Comparison of ENCODE assay signal across 10 mouse cellular contexts in the genomic region with DNA sequence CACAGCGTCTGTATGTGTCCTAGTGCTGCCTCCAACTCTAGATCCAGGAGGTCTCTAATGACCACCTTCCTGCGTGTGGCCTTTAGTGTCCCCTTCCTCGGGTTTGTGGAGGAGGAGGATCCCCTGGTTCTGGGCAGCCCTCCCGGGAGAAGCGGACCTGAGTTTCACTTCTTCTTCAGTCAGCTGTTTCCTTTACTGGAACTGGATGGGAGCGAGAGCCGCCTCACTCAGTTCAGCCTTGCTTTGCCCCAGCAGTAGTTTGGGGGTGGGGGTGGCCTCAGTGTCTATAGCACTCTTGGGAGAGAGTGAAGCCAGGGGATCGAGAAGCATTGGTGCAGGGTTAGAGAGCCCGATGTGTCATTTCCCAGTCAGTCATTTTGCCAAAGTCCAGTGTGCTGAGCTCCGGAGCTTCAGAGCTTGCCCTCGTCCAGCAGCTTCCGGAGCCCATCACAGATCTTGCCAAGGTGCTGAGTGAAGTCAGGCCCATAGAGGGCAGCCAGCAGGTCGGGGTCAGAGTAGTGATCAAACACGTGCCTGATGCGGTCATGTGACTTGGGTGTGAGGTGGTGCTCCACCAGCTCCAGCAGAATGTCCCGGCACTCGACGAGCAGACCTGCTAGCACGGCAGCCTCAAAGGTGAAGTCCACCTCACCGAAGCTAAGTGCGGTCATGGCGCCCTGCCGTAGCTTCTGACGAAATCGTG. TPM values are rescaled to one million over a fixed set of nuclear protein-coding genes. Genes with fewer than 3 reads are reported as not detected.
DNase-seq lines count a peak whose midpoint lies in the region; ATAC-seq lines count a peak whose summit lies in the region.
"Had no signal": no experiment of that assay in that cellular context is flagged by ENCODE, and none has a peak within 500 bp of the region (broad histone marks: within the 10 kb centered on the region; RNA-seq: fewer than 3 reads in every experiment).

No protein-coding gene starts in this region.

- H3K27me3 ChIP-seq in liver, embryonic 12.5 days (replicated peaks) = no peaks in the 10 kb centered on the region
- H3K27me3 ChIP-seq: limb, embryonic 13.5 days had no signal

- WGBS in liver, embryonic 12.5 days (ENCODE audit: insufficient replicate concordance) = 56% methylated on average over 25 of the region's 25 CpGs

- peak; percentile 14 for DNase-seq in CD4-positive, CD25-positive, alpha-beta regulatory T cell, adult 2 months (ENCODE audit: low read depth, low spot score)
- peak; percentile 54 for DNase-seq in layer of hippocampus, adult 9-11 months
- no peak for DNase-seq in layer of hippocampus, adult 8-10 months (ENCODE audit: low spot score in 2 of 2)
- peak; percentile 80 for DNase-seq in ZHBTc4 (ENCODE audit: low read depth, low spot score)
- no peak for DNase-seq in urinary bladder, adult 2 months (ENCODE audit: low spot score)
- DNase-seq in cerebellum, postnatal 25 days = no peak
- DNase-seq: adrenal gland, postnatal 10 days had no signal

- H3K9ac ChIP-seq in liver, embryonic 12.5 days = no peak overlapping the region
- H3K9ac ChIP-seq: limb, embryonic 13.5 days had no signal

- ATAC-seq in CD4-positive, CD25-positive, alpha-beta regulatory T cell, adult 4 months = no peak
- ATAC-seq in liver, embryonic 12.5 days = no peak

- H3K36me3 ChIP-seq in liver, embryonic 12.5 days = peaks cover 19% of the 10 kb centered on the region

- H3K9me3 ChIP-seq in liver, embryonic 12.5 days (replicated peaks) = no peaks in the 10 kb centered on the region
- H3K9me3 ChIP-seq: limb, embryonic 13.5 days had no signal

- peaks cover 45% of the 10 kb centered on the region for H3K4me1 ChIP-seq in liver, embryonic 12.5 days

- no peak overlapping the region for H3K4me3 ChIP-seq in liver, embryonic 12.5 days
- H3K4me3 ChIP-seq: limb, embryonic 13.5 days had no signal

- H3K4me2 ChIP-seq in liver, embryonic 12.5 days = peak overlapping the region; percentile 32
- H3K4me2 ChIP-seq: limb, embryonic 13.5 days had no signal

- no peak overlapping the region for H3K27ac ChIP-seq in liver, embryonic 12.5 days
- H3K27ac ChIP-seq: limb, embryonic 13.5 days had no signal

RNA-seq across cellular contexts. Expression of a gene that starts 2.4 kb away (rescaled TPM):
- polyA plus RNA-seq in CD4-positive, CD25-positive, alpha-beta regulatory T cell, adult 4 months (2017; shearing (Covaris generic)) = 100 to 1,000 TPM; 238 to 312 TPM
- 10 to 100 TPM in 1 of 4 experiments, 1 to 10 TPM in 3; 1.7 to 11.1 (median 5.4) TPM for total RNA-seq in layer of hippocampus, adult 8-10 months (2022)
- polyA plus RNA-seq in liver, embryonic 12.5 days (2016; fragmentation: Nextera tagmentation; extraction: Ambion mirVana) = 5.1 and 5.3 TPM in 2 replicates
- 8.5 and 8.7 TPM in 2 replicates for polyA plus RNA-seq in urinary bladder, adult 2 months (2012; rRNA removed)

RNA-seq across cellular contexts. Expression of a gene that starts 5.8 kb away (rescaled TPM):
- polyA plus RNA-seq in CD4-positive, CD25-positive, alpha-beta regulatory T cell, adult 4 months (2017; shearing (Covaris generic)) = 10 to 100 TPM; 25.4 to 43.9 TPM
- total RNA-seq in layer of hippocampus, adult 8-10 months (2022) = 10 to 100 TPM; 12.5 to 17.7 (median 13.4) TPM
- polyA plus RNA-seq in liver, embryonic 12.5 days (2016; fragmentation: Nextera tagmentation; extraction: Ambion mirVana) = 7.9 and 8.6 TPM in 2 replicates
- 10.4 and 11.0 TPM in 2 replicates for polyA plus RNA-seq in urinary bladder, adult 2 months (2012; rRNA removed)

RNA-seq across cellular contexts. Expression of a gene that starts 5.9 kb away (rescaled TPM):
- 100 to 1,000 TPM; 110 TPM for polyA plus RNA-seq in CD4-positive, CD25-positive, alpha-beta regulatory T cell, adult 4 months (2017; shearing (Covaris generic))
- total RNA-seq in layer of hippocampus, adult 8-10 months (2022) = 10 to 100 TPM; 51.4 to 57.8 (median 54.9) TPM
- polyA plus RNA-seq in liver, embryonic 12.5 days (2016; fragmentation: Nextera tagmentation; extraction: Ambion mirVana) = 38.2 and 39.7 TPM in 2 replicates
- 84.2 and 90.2 TPM in 2 replicates for polyA plus RNA-seq in urinary bladder, adult 2 months (2012; rRNA removed)

RNA-seq across cellular contexts. Expression of a gene that starts 15.5 kb away (rescaled TPM):
- polyA plus RNA-seq in CD4-positive, CD25-positive, alpha-beta regulatory T cell, adult 4 months (2017; shearing (Covaris generic)) = 1 to 10 TPM; 2.5 TPM
- total RNA-seq in layer of hippocampus, adult 8-10 months (2022) = under 1 TPM in 2 of 4 experiments, not detected in 2; 0.55 to 0.81 TPM
- 0.19 and 0.51 TPM in 2 replicates for polyA plus RNA-seq in liver, embryonic 12.5 days (2016; fragmentation: Nextera tagmentation; extraction: Ambion mirVana)
- polyA plus RNA-seq in urinary bladder, adult 2 months (2012; rRNA removed) = 1.2 and 1.5 TPM in 2 replicates

RNA-seq across cellular contexts. Expression of a gene that starts 20.5 kb away (rescaled TPM):
- under 1 TPM in 1 of 2 experiments, not detected in 1; 0.08 TPM for polyA plus RNA-seq in CD4-positive, CD25-positive, alpha-beta regulatory T cell, adult 4 months (2017; shearing (Covaris generic))
- total RNA-seq in layer of hippocampus, adult 8-10 months (2022) = 10 to 100 TPM; 27.1 to 36.4 (median 30.9) TPM
- 1.9 and 2.1 TPM in 2 replicates for polyA plus RNA-seq in liver, embryonic 12.5 days (2016; fragmentation: Nextera tagmentation; extraction: Ambion mirVana)
- polyA plus RNA-seq in urinary bladder, adult 2 months (2012; rRNA removed) = 4.2 and 5.8 TPM in 2 replicates

Comparison
In these comparisons a context has a peak if more than half of its experiments do, and no peak if none do; other contexts are left out.
1. DNase-seq: peak in CD4-positive, CD25-positive, alpha-beta regulatory T cell, adult 2 months (single experiment), layer of hippocampus, adult 9-11 months (single experiment) and ZHBTc4 (single experiment); none in layer of hippocampus, adult 8-10 months (0 of 2), urinary bladder, adult 2 months (single experiment) and cerebellum, postnatal 25 days (0 of 2).
2. RNA of a gene that starts 2.4 kb away (polyA plus RNA-seq): 238 to 312 TPM in CD4-positive, CD25-positive, alpha-beta regulatory T cell, adult 4 months; 8.5 to 8.7 TPM in urinary bladder, adult 2 months and 5.1 to 5.3 TPM in liver, embryonic 12.5 days; every median in the first group is over 10 times any median in the second.